ENCODE assay signal across 7 mouse cellular contexts in the genomic region with DNA sequence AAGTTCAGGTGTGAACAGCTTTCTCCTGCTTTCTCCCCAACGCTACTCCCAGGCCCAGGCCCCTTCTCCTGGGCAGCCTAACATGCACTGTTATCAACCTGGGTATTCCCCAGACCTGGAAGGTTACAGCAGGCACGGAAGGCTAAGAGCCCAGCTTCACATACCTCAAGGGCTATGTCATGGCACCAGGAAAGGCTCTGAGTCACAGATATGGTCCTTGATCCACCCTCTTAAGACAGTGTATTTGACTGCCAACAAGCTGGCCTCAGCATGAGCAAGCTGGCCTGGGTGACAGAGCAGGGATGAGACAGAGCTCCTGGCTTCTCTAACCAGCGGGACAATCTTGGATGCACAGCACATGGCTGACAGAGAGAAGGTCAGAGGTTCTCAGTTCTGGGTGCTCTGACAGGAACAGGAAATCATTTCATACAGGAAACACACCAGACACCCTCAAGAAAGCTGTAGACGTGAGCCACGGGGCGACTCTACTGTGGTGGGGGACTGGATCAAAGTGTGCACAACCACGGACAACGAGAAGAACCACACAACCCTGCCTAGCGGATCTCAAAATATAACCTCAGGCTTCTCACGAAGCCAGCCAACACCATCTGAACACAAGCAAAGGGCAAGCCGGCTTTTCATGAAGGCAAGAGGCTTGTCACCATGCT.
DNase-seq lines count a peak whose midpoint lies in the region.

No protein-coding gene starts in this region.

- intact Hi-C loops in heart, postnatal 25 days (cut with DNase I): loop anchor here (5.0 kb wide), 1 partner anchor 41 kb away; no protein-coding TSS in a partner anchor
- intact Hi-C loops in left cerebral cortex, postnatal 14 days (cut with DNase I): no loop called here
- intact Hi-C loops in left cerebral cortex, postnatal 25 days (cut with DNase I): no loop called here

- peak; percentile 67 for DNase-seq in Muller cell, postnatal 12 days (ENCODE audit: inconsistent ontology term)
- peak; percentile 25 for DNase-seq in adrenal gland, postnatal 25 days
- peak; percentile 37 for DNase-seq in heart, postnatal 25 days (ENCODE audit: low spot score)
- DNase-seq in skeletal muscle tissue, adult 2 months (ENCODE audit: low read depth, low spot score): peak; percentile 84
- no peak for DNase-seq in left cerebral cortex, postnatal 14 days (ENCODE audit: low spot score in 2 of 2)
- no peak for DNase-seq in testis, postnatal 14 days (ENCODE audit: low spot score)
- no peak for DNase-seq in left cerebral cortex, postnatal 25 days (ENCODE audit: low spot score in 2 of 2)

Comparison
In these comparisons a context has a peak if more than half of its experiments do, and no peak if none do; other contexts are left out.
1. DNase-seq: peak in Muller cell, postnatal 12 days (single experiment), adrenal gland, postnatal 25 days (single experiment), heart, postnatal 25 days (single experiment) and skeletal muscle tissue, adult 2 months (single experiment); none in left cerebral cortex, postnatal 14 days (0 of 2), testis, postnatal 14 days (single experiment) and left cerebral cortex, postnatal 25 days (0 of 2).